Mouse (Mus musculus) CH12.LX (cell line): ENCODE results near the gene Slc13a2.

ENCODE experiments used
- CHD2 ChIP-seq: IDR thresholded peaks from 2 replicates; pipeline ENCODE4 v1.6.1; 2011; ENCODE audit warnings: low read length, improper control_type of control experiment
- CTCF ChIP-seq, 2 experiments: IDR thresholded peaks in 1 of 2; conservative IDR thresholded peaks in 1 of 2; 2 replicates each; pipeline ENCODE4 v1.5.1; 2011 to 2012; ENCODE audit warnings: low read depth in 2 of 2, low read length in 2 of 2, improper control_type of control experiment in 1 of 2, inconsistent platforms in 1 of 2, mild to moderate bottlenecking in 1 of 2, moderate library complexity in 1 of 2
- E2F4 ChIP-seq: IDR thresholded peaks from 2 replicates; pipeline ENCODE4 v1.6.1; 2011; ENCODE audit warnings: low read depth, low read length, improper control_type of control experiment; ENCODE audit not compliant: insufficient replicate concordance
- EP300 ChIP-seq: IDR thresholded peaks from 2 replicates; pipeline ENCODE4 v1.6.1; 2011; ENCODE audit warnings: low read length, improper control_type of control experiment
- ETS1 ChIP-seq: conservative IDR thresholded peaks from 2 replicates; pipeline ENCODE4 v1.6.1; 2012; ENCODE audit warnings: low read depth, mild to moderate bottlenecking, inconsistent platforms, low read length, improper control_type of control experiment, moderate library complexity
- GABPA ChIP-seq: IDR thresholded peaks from 2 replicates; pipeline ENCODE4 v1.6.1; 2012; ENCODE audit warnings: low read depth, low read length, improper control_type of control experiment, inconsistent platforms; ENCODE audit not compliant: insufficient replicate concordance
- POLR2A ChIP-seq: IDR thresholded peaks from 2 replicates; pipeline ENCODE4 v1.6.1; 2011; ENCODE audit warnings: low read depth, mild to moderate bottlenecking, improper control_type of control experiment, low read length
- SMC3 ChIP-seq: IDR thresholded peaks from 2 replicates; pipeline ENCODE4 v1.6.1; 2011; ENCODE audit warnings: low read depth, low read length, improper control_type of control experiment
- UBTF ChIP-seq: IDR thresholded peaks from 2 replicates; pipeline ENCODE4 v1.6.1; 2012; ENCODE audit warnings: low read depth, mild to moderate bottlenecking, inconsistent platforms, low read length, improper control_type of control experiment, moderate library complexity
- USF1 ChIP-seq: IDR thresholded peaks from 2 replicates; pipeline ENCODE4 v1.6.1; 2014; ENCODE audit warnings: low read depth, mild to moderate bottlenecking, inconsistent platforms, low read length, improper control_type of control experiment

- no peak for TF ChIP-seq CTCF (conservative IDR thresholded peaks at IDR 0.05 in 1 of 2, IDR thresholded peaks at IDR 0.05 in 1 of 2; ENCODE audit: low read depth in 2 of 2, low read length in 2 of 2)
- TF ChIP-seq POLR2A = no peak
- TF ChIP-seq GABPA = no peak
- TF ChIP-seq CHD2 = no peak
- no peak for TF ChIP-seq UBTF
- no peak for TF ChIP-seq USF1
- TF ChIP-seq ETS1 = no peak
- no peak for TF ChIP-seq E2F4
- TF ChIP-seq EP300 = no peak
- no peak for TF ChIP-seq SMC3
Observed at GRCm38 (mm10) chr11:78411606-78412323, 10.3 kb downstream of the Slc13a2 start.
